Mouse (Mus musculus): ENCODE measurements around the gene Hist1h3e. TPM values are rescaled to one million over a fixed set of nuclear protein-coding genes. Genes with fewer than 3 reads are reported as not detected.
"Not testable (repeated sequence)": the region's sequence is repeated elsewhere in the genome, so short reads cannot be mapped to it uniquely, and the experiment has no call there.

Gene Hist1h3e
- polyA plus RNA-seq, 1 experiment from 2014 or later: 2.0 TPM

DNA sequence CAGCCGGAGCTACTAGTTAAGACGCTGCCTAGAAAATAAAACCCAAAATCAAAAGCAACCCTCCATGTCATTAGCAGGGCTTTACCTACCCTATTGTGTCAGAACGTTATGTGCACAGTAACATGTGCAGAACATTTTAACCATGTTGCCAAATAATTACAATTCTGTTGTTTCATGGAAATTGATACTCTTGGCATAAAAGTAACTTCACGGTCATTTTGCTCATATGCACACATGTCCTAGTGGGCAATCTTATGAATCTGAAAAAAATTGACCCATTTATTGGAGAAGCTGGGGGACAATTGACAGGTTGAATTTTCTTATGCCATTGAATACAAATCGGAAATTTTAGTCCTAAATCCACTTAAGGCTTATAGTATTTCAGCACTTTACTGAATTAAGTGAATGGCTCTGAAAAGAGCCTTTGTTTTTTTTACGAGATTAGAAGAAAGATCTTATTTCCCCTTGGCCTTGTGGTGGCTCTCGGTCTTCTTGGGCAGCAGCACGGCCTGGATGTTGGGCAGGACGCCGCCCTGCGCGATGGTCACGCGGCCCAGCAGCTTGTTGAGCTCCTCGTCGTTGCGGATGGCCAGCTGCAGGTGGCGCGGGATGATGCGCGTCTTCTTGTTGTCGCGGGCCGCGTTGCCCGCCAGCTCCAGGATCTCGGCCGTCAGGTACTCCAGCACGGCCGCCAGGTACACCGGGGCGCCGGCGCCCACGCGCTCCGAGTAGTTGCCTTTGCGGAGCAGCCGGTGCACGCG, 8.3 kb upstream of the Hist1h3e start:
- ATAC-seq (ENCODE audit: insufficient number of reproducible peaks, insufficient read depth, low FRiP score, low read depth): not testable (repeated sequence)
- 5% methylated on average over 13 of the region's 41 CpGs for WGBS

DNA sequence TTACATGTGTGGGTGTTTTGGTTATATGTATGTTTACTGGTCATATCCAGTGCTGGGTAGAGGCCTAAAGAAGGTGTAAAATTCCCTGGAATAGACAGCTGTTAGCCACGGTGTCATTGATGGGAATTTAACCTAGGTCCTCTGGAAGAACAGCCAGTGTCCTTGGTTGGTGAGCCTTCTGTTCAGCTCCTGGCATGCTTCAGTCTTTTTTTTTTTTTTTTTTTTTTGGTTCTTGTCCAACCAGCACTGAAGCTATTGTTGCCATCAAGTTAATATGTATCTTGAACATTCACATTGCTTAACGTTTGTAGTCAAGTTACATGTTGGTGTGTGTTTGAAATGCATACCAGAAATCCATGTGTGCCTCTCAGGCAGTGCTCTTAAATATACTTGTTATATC, 2.3 kb upstream of the Hist1h3e start:
- Histone ChIP-seq H3K9ac (ENCODE audit: low read length) (no peak overlapping the region), H3K36me3 (ENCODE audit: control insufficient read depth, insufficient read depth, low read length) (no peaks in the 10 kb centered on the region), H3K4me1 (ENCODE audit: control insufficient read depth in 2 of 2, insufficient read depth in 2 of 2, low read length in 2 of 2) (no peaks in the 10 kb centered on the region), H3K27ac (replicated peaks in 1 of 2; ENCODE audit: control insufficient read depth in 1 of 2, insufficient read depth in 1 of 2, low read depth in 2 of 2, low read length in 2 of 2) (no peak overlapping the region), H3K4me2 (ENCODE audit: low read length) (no peak overlapping the region), H3K4me3 (ENCODE audit: control insufficient read depth in 1 of 2, insufficient read depth in 1 of 2, low read depth in 1 of 2, low read length in 2 of 2) (no peak overlapping the region), H3K27me3 (ENCODE audit: control insufficient read depth, insufficient read depth, low read length) (no peaks in the 10 kb centered on the region), H3K9me3 (ENCODE audit: control insufficient read depth, low read length) (no peaks in the 10 kb centered on the region)
- 89% methylated on average over 2 of the region's 2 CpGs for whole genome bisulfite sequencing
- no peak for ATAC-seq (ENCODE audit: insufficient number of reproducible peaks, insufficient read depth, low FRiP score, low read depth)

More for the DNA sequence above, 8.3 kb upstream of the Hist1h3e start:
- H3K4me3 ChIP-seq (ENCODE audit: control insufficient read depth in 1 of 2, insufficient read depth in 1 of 2, low read depth in 1 of 2, low read length in 2 of 2): peak overlapping the region; percentile 44 to 57
- H3K9ac ChIP-seq (ENCODE audit: low read length): peak overlapping the region; percentile 68
- H3K36me3 ChIP-seq (ENCODE audit: control insufficient read depth, insufficient read depth, low read length); H3K27me3 ChIP-seq (ENCODE audit: control insufficient read depth, insufficient read depth, low read length); H3K9me3 ChIP-seq (ENCODE audit: control insufficient read depth, low read length): not testable (repeated sequence)
- peak overlapping the region; percentile 70 for H3K4me2 ChIP-seq (ENCODE audit: low read length)
- peak overlapping the region; percentile 95 to 96 for H3K27ac ChIP-seq (replicated peaks in 1 of 2; ENCODE audit: control insufficient read depth in 1 of 2, insufficient read depth in 1 of 2, low read depth in 2 of 2, low read length in 2 of 2)
- peaks cover 3 to 13% of the 10 kb centered on the region in 2 experiments for H3K4me1 ChIP-seq (ENCODE audit: control insufficient read depth in 2 of 2, insufficient read depth in 2 of 2, low read length in 2 of 2)

- H3K36me3 ChIP-seq (ENCODE audit: control insufficient read depth, insufficient read depth, low read length): no peaks in the 10 kb centered on the region
- peak; percentile 29; the same call in 1 of the 2 replicates for ATAC-seq (ENCODE audit: insufficient number of reproducible peaks, insufficient read depth, low FRiP score, low read depth)
- 3% methylated on average over 18 of the region's 18 CpGs for WGBS
These were observed 712 bp upstream of the Hist1h3e start for GRCm38 (mm10) chr13:23562699-23563462.

DNA sequence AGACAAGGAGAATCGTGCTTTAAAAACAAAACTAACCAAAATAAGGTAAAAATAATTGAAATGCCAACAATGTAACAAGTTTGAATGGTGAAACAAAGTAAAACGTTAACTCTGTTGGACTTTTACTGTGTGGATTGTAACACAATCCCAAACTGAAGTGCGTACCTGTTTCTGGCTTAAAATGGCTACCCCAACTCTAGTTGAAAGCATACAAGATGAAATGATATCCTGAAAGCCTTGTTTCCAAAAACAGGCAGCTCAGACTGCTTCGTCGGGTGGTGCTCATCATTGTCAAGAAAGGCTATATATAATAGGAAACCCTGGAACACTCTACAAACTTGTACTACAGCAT, 662 bp downstream of the Hist1h3e start:
- peak overlapping the region; percentile 44 to 56; a peak in 2 of 4 replicates for H3K4me3 ChIP-seq (ENCODE audit: control insufficient read depth in 1 of 2, insufficient read depth in 1 of 2, low read depth in 1 of 2, low read length in 2 of 2)
- H3K9me3 ChIP-seq (ENCODE audit: control insufficient read depth, low read length); H3K27me3 ChIP-seq (ENCODE audit: control insufficient read depth, insufficient read depth, low read length); ATAC-seq (ENCODE audit: insufficient number of reproducible peaks, insufficient read depth, low FRiP score, low read depth); H3K36me3 ChIP-seq (ENCODE audit: control insufficient read depth, insufficient read depth, low read length); H3K4me1 ChIP-seq (ENCODE audit: control insufficient read depth in 2 of 2, insufficient read depth in 2 of 2, low read length in 2 of 2): not testable (repeated sequence)
- H3K27ac ChIP-seq (replicated peaks in 1 of 2; ENCODE audit: control insufficient read depth in 1 of 2, insufficient read depth in 1 of 2, low read depth in 2 of 2, low read length in 2 of 2): peak overlapping the region in 1 of 2 experiments; percentile 99; a peak in 2 of 4 replicates
- peak overlapping the region; percentile 71; the same call in 1 of the 2 replicates for H3K9ac ChIP-seq (ENCODE audit: low read length)
- H3K4me2 ChIP-seq (ENCODE audit: low read length): peak overlapping the region; percentile 74
- 0% methylated on average over 2 of the region's 5 CpGs for WGBS

More at GRCm38 (mm10) chr13:23562699-23563462, 712 bp upstream of the Hist1h3e start:
- H3K4me3 ChIP-seq (ENCODE audit: control insufficient read depth in 1 of 2, insufficient read depth in 1 of 2, low read depth in 1 of 2, low read length in 2 of 2): peak overlapping the region; percentile 40 to 44
- peak overlapping the region; percentile 57 for H3K9ac ChIP-seq (ENCODE audit: low read length)
- peak overlapping the region; percentile 89 to 99 for H3K27ac ChIP-seq (replicated peaks in 1 of 2; ENCODE audit: control insufficient read depth in 1 of 2, insufficient read depth in 1 of 2, low read depth in 2 of 2, low read length in 2 of 2)
- H3K4me1 ChIP-seq (ENCODE audit: control insufficient read depth in 2 of 2, insufficient read depth in 2 of 2, low read length in 2 of 2): no peaks in the 10 kb centered on the region
- H3K27me3 ChIP-seq (ENCODE audit: control insufficient read depth, insufficient read depth, low read length): no peaks in the 10 kb centered on the region
- H3K9me3 ChIP-seq (ENCODE audit: control insufficient read depth, low read length): no peaks in the 10 kb centered on the region
- H3K4me2 ChIP-seq (ENCODE audit: low read length): peak overlapping the region; percentile 74

DNA sequence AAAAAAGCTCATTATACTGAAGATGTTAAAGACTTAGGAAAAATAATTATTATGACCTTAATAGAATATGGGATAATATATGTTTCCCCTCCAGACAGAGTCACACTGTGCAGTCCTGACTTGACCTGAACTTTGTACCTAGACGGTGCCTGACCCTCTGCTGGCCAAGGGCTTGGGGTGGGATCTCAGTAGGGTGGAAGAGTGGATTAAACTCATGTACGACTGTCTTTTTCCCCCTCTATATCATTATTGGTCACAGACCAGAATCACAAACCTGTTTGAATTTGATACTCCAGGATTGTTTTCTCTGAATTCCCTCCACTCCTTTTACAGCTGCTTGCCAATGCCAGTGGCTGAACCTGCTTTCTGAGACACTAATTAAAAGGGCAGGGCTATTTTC, 1.5 kb downstream of the Hist1h3e start:
- H3K4me2 ChIP-seq (ENCODE audit: low read length); H3K4me3 ChIP-seq (ENCODE audit: control insufficient read depth in 1 of 2, insufficient read depth in 1 of 2, low read depth in 1 of 2, low read length in 2 of 2); H3K27me3 ChIP-seq (ENCODE audit: control insufficient read depth, insufficient read depth, low read length); H3K9me3 ChIP-seq (ENCODE audit: control insufficient read depth, low read length); H3K27ac ChIP-seq (replicated peaks in 1 of 2; ENCODE audit: control insufficient read depth in 1 of 2, insufficient read depth in 1 of 2, low read depth in 2 of 2, low read length in 2 of 2); H3K9ac ChIP-seq (ENCODE audit: low read length); H3K36me3 ChIP-seq (ENCODE audit: control insufficient read depth, insufficient read depth, low read length); ATAC-seq (ENCODE audit: insufficient number of reproducible peaks, insufficient read depth, low FRiP score, low read depth); H3K4me1 ChIP-seq (ENCODE audit: control insufficient read depth in 2 of 2, insufficient read depth in 2 of 2, low read length in 2 of 2): not testable (repeated sequence)
- 48% methylated on average over 2 of the region's 2 CpGs for WGBS

DNA sequence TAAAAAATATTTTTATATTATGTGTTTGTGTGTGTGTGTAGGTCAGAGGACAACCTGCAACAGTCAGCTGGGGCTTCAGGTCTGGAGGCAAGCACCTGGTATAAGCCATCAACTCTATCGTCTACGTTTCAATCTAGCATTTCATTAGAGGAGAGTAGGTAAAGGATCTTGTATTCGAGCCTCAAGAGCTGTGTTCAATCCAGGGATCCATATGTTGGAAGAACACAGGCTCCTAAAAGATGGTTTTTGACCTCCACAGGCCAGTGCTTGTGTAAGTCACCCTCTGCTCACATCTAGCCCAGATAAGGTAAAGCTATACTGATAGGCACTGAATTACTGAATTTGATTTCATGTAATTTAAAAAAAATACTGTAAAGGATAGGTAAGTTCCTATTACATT, 5.3 kb downstream of the Hist1h3e start:
- Histone ChIP-seq H3K27ac (replicated peaks in 1 of 2; ENCODE audit: control insufficient read depth in 1 of 2, insufficient read depth in 1 of 2, low read depth in 2 of 2, low read length in 2 of 2) (peak overlapping the region in 1 of 2 experiments; percentile 98; a peak in 2 of 4 replicates), H3K9ac (ENCODE audit: low read length) (no peak overlapping the region), H3K36me3 (ENCODE audit: control insufficient read depth, insufficient read depth, low read length) (no peaks in the 10 kb centered on the region), H3K4me2 (ENCODE audit: low read length) (peak overlapping the region; percentile 85; the same call in 1 of the 2 replicates), H3K27me3 (ENCODE audit: control insufficient read depth, insufficient read depth, low read length) (no peaks in the 10 kb centered on the region), H3K9me3 (ENCODE audit: control insufficient read depth, low read length) (no peaks in the 10 kb centered on the region), H3K4me1 (ENCODE audit: control insufficient read depth in 2 of 2, insufficient read depth in 2 of 2, low read length in 2 of 2) (peaks cover 0 to 8% of the 10 kb centered on the region in 2 experiments; a peak in 3 of 4 replicates), H3K4me3 (ENCODE audit: control insufficient read depth in 1 of 2, insufficient read depth in 1 of 2, low read depth in 1 of 2, low read length in 2 of 2) (no peak overlapping the region)
- 65% methylated on average over 3 of the region's 3 CpGs for WGBS
- ATAC-seq (ENCODE audit: insufficient number of reproducible peaks, insufficient read depth, low FRiP score, low read depth): no peak

GRCm38 (mm10) chr13:23555839-23556416, 6.2 kb downstream of the Hist1h3e start:
- Histone ChIP-seq H3K9me3 (ENCODE audit: control insufficient read depth, low read length) (no peaks in the 10 kb centered on the region), H3K4me2 (ENCODE audit: low read length) (peak overlapping the region; percentile 85), H3K27ac (replicated peaks in 1 of 2; ENCODE audit: control insufficient read depth in 1 of 2, insufficient read depth in 1 of 2, low read depth in 2 of 2, low read length in 2 of 2) (peak overlapping the region; percentile 97 to 98), H3K4me3 (ENCODE audit: control insufficient read depth in 1 of 2, insufficient read depth in 1 of 2, low read depth in 1 of 2, low read length in 2 of 2) (peak overlapping the region; percentile 62 to 69), H3K9ac (ENCODE audit: low read length) (peak overlapping the region; percentile 94), H3K27me3 (ENCODE audit: control insufficient read depth, insufficient read depth, low read length) (no peaks in the 10 kb centered on the region), H3K36me3 (ENCODE audit: control insufficient read depth, insufficient read depth, low read length) (no peaks in the 10 kb centered on the region), H3K4me1 (ENCODE audit: control insufficient read depth in 2 of 2, insufficient read depth in 2 of 2, low read length in 2 of 2) (peaks cover 0 to 8% of the 10 kb centered on the region in 2 experiments; a peak in 3 of 4 replicates)
- peak; percentile 78 for ATAC-seq (ENCODE audit: insufficient number of reproducible peaks, insufficient read depth, low FRiP score, low read depth)
- WGBS: under 1% methylated on average over 18 of the region's 18 CpGs

All from heart, embryonic 14.5 days (tissue).